Mouse (Mus musculus) activated CD4-positive, CD25-positive, alpha-beta regulatory T cell, adult 4 months (primary cell): ENCODE data around the gene Gramd1a. TPM values are rescaled to one million over a fixed set of nuclear protein-coding genes. Genes with fewer than 3 reads are reported as not detected.
A peak's percentile ranks its signal among the peaks of the same experiment; 100 is the strongest.

Experiments used
- ATAC-seq: one replicate; pipeline ENCODE4 v1.8.0; 2017
- polyA plus RNA-seq, 2 experiments: library from polyadenylated mRNA; unstranded; fragments of 100-300 nt; shearing (Covaris generic); gene quantifications; one replicate each; pipeline ENCODE4 v1.2.1; 2017

The Gramd1a gene
- polyA plus RNA-seq, 2 experiments from 2014 or later: 81.1 to 115 TPM

DNA sequence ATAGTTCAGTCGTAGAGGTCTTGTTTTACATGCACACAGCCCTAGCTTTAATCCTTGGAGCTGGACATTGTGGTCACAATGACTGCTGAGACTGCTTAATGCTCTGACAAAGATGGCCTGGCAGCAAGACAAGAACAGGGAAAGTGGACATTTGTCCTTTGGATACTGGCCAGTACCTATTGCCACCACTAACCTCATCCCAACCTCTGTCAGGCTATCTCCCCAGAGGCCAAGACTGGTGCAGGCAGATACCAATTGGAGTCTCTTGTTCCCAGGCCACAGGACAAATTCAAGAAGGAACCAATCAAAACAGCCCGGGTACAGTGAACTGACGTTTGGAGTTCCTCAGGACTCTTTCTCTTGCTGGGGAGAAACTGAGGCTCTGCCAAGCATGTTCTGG, 67.5 kb downstream of the Gramd1a start:
- no peak for ATAC-seq

- peak; percentile 48 for ATAC-seq
These were observed 68.4 kb downstream of the Gramd1a start for GRCm38 (mm10) chr7:31087262-31087661.

- no peak for ATAC-seq
These were observed 69.4 kb downstream of the Gramd1a start for GRCm38 (mm10) chr7:31086175-31086755.

DNA sequence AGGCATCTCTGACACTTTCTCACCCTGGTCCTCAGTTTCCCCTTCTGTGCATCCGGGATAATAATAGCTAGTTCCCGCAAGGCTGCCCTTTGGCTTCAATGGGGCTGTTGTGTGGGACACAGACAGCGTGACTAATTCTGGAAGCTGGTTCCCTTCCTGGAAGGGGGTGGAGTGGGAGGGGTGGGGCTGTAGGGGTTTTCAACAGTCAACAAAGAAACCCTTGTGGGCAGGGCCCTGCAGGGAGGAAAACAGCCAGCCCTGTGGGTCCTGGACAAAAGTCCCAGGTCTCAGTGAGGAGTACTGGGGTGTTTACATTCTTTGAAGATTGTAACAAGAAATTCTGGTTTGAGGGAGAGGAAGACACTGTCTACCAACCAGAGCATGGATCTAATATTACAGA, 70.5 kb downstream of the Gramd1a start:
- ATAC-seq: no peak

DNA sequence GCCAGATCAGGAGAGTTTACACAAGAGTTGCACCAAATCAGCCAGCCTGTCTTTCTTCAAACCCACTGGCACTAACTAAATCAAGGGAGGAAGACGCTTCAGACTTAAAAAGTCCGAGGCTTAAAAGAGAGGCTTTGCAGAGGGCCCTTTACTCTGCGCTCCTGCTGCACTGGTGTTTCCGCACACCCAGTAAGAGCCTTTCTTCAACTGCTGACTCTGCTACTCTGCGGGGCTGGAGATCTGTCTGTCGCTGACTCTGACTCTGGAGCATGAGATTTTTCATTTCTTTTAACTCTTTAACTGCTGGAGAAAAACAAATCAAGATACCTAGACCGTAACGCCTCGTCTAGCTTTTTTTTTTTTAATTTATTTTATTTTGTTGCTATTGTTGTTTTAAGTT, 71.6 kb downstream of the Gramd1a start:
- no peak for ATAC-seq

- ATAC-seq: no peak
These were observed 72.7 kb downstream of the Gramd1a start for GRCm38 (mm10) chr7:31082831-31083588.

DNA sequence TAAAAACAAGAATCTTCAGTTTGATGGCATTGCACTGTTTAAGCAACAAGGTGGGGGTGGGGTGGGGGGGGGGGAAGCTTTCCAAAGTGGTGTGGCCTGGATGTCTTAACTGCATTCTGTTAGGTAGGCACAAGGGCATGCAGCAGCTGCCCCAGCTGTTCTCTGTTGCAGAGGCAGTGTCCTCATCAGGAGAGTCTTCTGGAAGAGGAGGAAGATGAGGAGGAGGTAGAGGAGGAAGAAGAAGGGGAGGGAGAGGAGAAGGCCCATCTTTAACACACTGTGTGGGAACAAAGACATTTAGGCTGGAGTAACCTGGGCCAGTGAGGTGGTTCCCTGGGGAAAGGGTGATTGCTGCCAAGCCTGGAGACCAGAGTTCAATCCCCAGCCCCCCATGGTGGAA, 73.6 kb downstream of the Gramd1a start:
- ATAC-seq: no peak

GRCm38 (mm10) chr7:31081106-31081505, 74.6 kb downstream of the Gramd1a start:
- no peak for ATAC-seq

- ATAC-seq: no peak
These were observed 75.1 kb downstream of the Gramd1a start for GRCm38 (mm10) chr7:31080611-31081010.

Other genes with a start within 250 kb of the Gramd1a start
- not detected for gene Mag, start 241.0 kb downstream of the Gramd1a start, polyA plus RNA-seq
- not detected for gene Hamp2, start 231.2 kb downstream of the Gramd1a start, polyA plus RNA-seq
- not detected for gene Hamp, start 211.9 kb downstream of the Gramd1a start, polyA plus RNA-seq
- gene Usf2, start 199.1 kb downstream of the Gramd1a start, polyA plus RNA-seq: 10 to 100 TPM; 11.9 to 14.2 TPM
- gene Lsr, start 182.4 kb downstream of the Gramd1a start, polyA plus RNA-seq: 1 to 10 TPM; 1.6 to 2.6 TPM
- gene Fam187b, start 182.1 kb downstream of the Gramd1a start, polyA plus RNA-seq: under 1 TPM; 0.55 to 0.86 TPM
- gene Fxyd5, start 113.4 kb downstream of the Gramd1a start, polyA plus RNA-seq: 1,000 to 10,000 TPM; 2,132 to 2,220 TPM
- not detected for gene Fxyd7, start 104.4 kb downstream of the Gramd1a start, polyA plus RNA-seq
- not detected for gene Fxyd1, start 98.7 kb downstream of the Gramd1a start, polyA plus RNA-seq
- under 1 TPM in 1 of 2 experiments, not detected in 1; 0.19 TPM for gene Lgi4, start 96.6 kb downstream of the Gramd1a start, polyA plus RNA-seq
- not detected for gene Fxyd3, start 79.2 kb downstream of the Gramd1a start, polyA plus RNA-seq
- 1 to 10 TPM; 4.3 to 5.6 TPM for gene Hpn, start 40.6 kb downstream of the Gramd1a start, polyA plus RNA-seq
- not detected for gene Scn1b, start 28.9 kb downstream of the Gramd1a start, polyA plus RNA-seq
- not detected for gene Scgb2b2, start 134.6 kb upstream of the Gramd1a start, polyA plus RNA-seq
- under 1 TPM in 1 of 2 experiments, not detected in 1; 0.86 TPM for gene Scgb1b2, start 135.9 kb upstream of the Gramd1a start, polyA plus RNA-seq
- not detected for gene Scgb2b3, start 206.2 kb upstream of the Gramd1a start, polyA plus RNA-seq
- gene Scgb1b3, start 219.7 kb upstream of the Gramd1a start, polyA plus RNA-seq: not detected